Mouse (Mus musculus): ENCODE measurements around the gene Sfmbt2.

DNA sequence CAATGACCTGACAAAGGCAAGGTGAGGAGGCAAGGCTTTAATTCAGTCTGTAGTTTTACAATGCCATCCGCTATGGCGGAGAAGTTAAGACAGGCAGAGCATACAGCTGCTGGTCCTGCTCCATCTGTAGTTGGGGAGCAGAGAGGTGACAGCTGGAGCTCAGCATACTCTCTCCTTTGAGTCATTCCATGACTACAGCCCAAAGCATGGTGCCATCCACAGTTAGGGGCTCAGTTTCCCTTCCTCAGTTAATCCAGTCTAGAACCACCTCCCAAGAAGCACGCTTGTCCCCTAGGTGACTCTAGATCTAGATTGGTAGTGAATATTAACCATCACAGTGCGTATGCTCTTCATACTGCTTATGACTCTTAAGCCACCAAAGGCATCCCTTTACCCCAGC is 23.1 kb upstream of the Sfmbt2 start:
- TF ChIP-seq CTCF (IDR thresholded peaks at IDR 0.05; ENCODE audit: extremely low read depth, insufficient read depth, low read length) (no peak), POLR2A (IDR thresholded peaks at IDR 0.05; ENCODE audit: extremely low read depth, insufficient read depth, low read length) (no peak)

Data from cortical plate, adult 2 months (tissue).